Mouse (Mus musculus) embryonic facial prominence, embryonic 11.5 days (tissue): Measurements from ENCODE around the gene Smg7. TPM values are rescaled to one million over a fixed set of nuclear protein-coding genes. Genes with fewer than 3 reads are reported as not detected.

Experiments
- ATAC-seq: fragments of 200-750 bp; cut with Nextera tagmentation; replicated peaks from 2 replicates; pipeline ENCODE4 v1.8.0; 2017; ENCODE audit warnings: low read depth; ENCODE audit not compliant: insufficient number of reproducible peaks, low FRiP score, low TSS enrichment
- DNase-seq: peaks from one replicate; pipeline ENCODE4 v3.0.0-alpha.2; 2015; ENCODE audit warnings: low spot score
- H3K27ac ChIP-seq: fragments of 300-500 bp; sonication (generic); replicated peaks from 2 replicates; pipeline ENCODE4 v1.5.1; 2014; ENCODE audit warnings: mild to moderate bottlenecking, low read depth, low read length, control low read depth
- H3K27me3 ChIP-seq: fragments of 300-500 bp; sonication (generic); 2 replicates; pipeline ENCODE4 v1.6.1; 2014; ENCODE audit warnings: mild to moderate bottlenecking, low read length, moderate library complexity, mixed read lengths; ENCODE audit not compliant: control insufficient read depth, insufficient read depth
- H3K36me3 ChIP-seq: fragments of 300-500 bp; sonication (generic); replicated peaks from 2 replicates; pipeline ENCODE4 v1.6.1; 2014; ENCODE audit warnings: low read depth, mild to moderate bottlenecking, low read length, moderate library complexity, mixed read lengths; ENCODE audit not compliant: control insufficient read depth, insufficient read depth
- H3K4me1 ChIP-seq: fragments of 300-500 bp; sonication (generic); 2 replicates; pipeline ENCODE4 v1.6.1; 2014; ENCODE audit warnings: low read length, mixed read lengths; ENCODE audit not compliant: control insufficient read depth, insufficient read depth
- H3K4me2 ChIP-seq: fragments of 300-500 bp; sonication (generic); 2 replicates; pipeline ENCODE4 v1.6.1; 2014; ENCODE audit warnings: low read depth, mild to moderate bottlenecking, control low read depth, low read length, moderate library complexity
- H3K4me3 ChIP-seq: fragments of 300-500 bp; sonication (generic); 2 replicates; pipeline ENCODE4 v1.5.1; 2014; ENCODE audit warnings: low read depth, low read length, control low read depth
- H3K9ac ChIP-seq: fragments of 300-500 bp; sonication (generic); replicated peaks from 2 replicates; pipeline ENCODE4 v1.6.1; 2014; ENCODE audit warnings: mild to moderate bottlenecking, control low read depth, low read length
- H3K9me3 ChIP-seq: fragments of 300-500 bp; sonication (generic); replicated peaks from 2 replicates; pipeline ENCODE4 v1.6.1; 2016; ENCODE audit warnings: mild to moderate bottlenecking, low read length, inconsistent platforms, mixed read lengths; ENCODE audit not compliant: control insufficient read depth
- WGBS: fragments of 180-500 bp; shearing (Covaris S2); extraction: QIAGEN DNeasy Blood & Tissue Kit; methylation state at CpG from one replicate; pipeline ENCODE4 v1.1.7; 2014; 5-methylcytosine and 5-hydroxymethylcytosine counted together
- polyA plus RNA-seq: library from polyadenylated mRNA; unstranded; fragments of >200 nt; fragmentation: Nextera tagmentation; extraction: Ambion mirVana; gene quantifications from 2 replicates; pipeline ENCODE4 v1.2.1, GENCODE M21; 2014

Gene Smg7
- 42.8 and 44.6 TPM in 2 replicates for polyA plus RNA-seq

DNA sequence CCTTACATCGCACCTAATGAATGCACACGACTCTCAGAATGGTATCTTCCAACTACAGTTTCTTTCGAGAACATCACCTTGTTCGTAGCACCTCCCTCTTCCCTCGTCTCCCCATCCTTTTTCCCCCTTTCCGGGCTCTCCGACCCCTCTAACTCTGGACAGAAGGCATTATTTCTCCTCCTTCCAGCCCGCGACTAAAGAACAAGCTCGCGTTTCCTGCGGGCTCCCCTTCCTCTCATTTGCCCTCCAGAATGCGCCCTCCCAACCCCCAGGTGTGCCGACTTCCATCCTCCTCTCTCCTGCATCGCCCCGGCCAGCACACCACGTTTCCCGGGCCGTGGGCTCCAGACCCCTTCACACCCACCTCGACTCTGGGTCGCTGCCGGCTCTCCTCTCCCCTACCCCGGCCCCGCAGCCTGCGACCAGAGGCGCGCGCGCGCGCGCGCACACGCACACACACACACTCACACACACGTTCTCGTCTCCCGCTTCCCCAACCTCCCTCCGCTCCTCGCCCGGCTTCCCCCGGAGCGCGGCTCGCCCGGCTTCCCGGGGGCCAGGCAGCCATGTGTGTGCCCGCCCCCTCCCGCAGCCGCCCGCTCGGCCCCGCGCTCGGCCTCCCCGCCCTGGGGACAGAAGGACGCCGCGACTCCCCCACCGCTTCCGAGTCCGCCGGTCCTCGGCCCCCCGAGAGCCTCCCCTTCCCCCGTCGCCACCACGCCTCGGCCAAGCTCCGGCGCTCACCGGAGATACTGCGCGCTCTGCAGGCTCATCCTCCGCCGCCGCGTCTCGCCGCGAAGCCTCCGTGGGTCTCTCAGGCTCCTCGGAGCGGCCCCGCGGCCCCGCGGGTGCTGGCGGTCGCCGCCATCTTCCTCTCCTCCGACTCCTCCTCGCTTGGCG is at the start of gene Smg7:
Gene Smg7, minus strand, starts transcription at position 882 of the 900 bp plus-strand sequence.
- H3K9me3 ChIP-seq: no peaks in the 10 kb centered on the region
- H3K27ac ChIP-seq: peak within 1 kb of the TSS; percentile 96
- WGBS: under 1% methylated on average over 55 of the region's 93 CpGs
- peak within 1 kb of the TSS; percentile 69 for H3K4me2 ChIP-seq
- peak within 1 kb of the TSS; percentile 92 for H3K4me3 ChIP-seq
- no peaks in the 10 kb centered on the region for H3K27me3 ChIP-seq
- H3K4me1 ChIP-seq: no peaks in the 10 kb centered on the region
- no peaks in the 10 kb centered on the region for H3K36me3 ChIP-seq
- ATAC-seq (peak; percentile 56), DNase-seq (peak; percentile 76)
- H3K9ac ChIP-seq: peak within 1 kb of the TSS; percentile 98

DNA sequence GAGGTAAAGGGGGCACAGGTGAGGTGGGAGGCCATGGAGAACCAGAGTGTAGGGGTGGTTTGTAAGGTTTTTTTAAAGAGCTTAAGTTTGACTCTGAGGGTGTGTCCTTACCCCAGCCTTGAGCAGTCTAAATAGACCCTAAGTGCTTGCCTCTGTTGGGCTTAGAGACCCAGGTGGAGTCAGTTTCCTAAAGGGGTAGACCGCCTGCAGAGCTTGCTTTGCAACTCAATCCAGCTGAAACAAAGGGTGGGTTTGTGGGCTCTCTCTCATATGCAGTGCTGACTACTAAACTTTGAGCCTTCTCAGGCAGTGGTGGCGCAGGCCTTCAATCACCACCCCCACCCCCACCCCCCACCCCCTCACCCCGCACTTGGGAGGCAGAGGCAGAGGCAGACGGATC is 40.5 kb upstream of the Smg7 start:
- no peak for DNase-seq
- WGBS: 45% methylated on average over 4 of the region's 4 CpGs
- Histone ChIP-seq H3K4me2 (no peak overlapping the region), H3K9me3 (no peaks in the 10 kb centered on the region), H3K4me1 (no peaks in the 10 kb centered on the region), H3K4me3 (no peak overlapping the region), H3K36me3 (no peaks in the 10 kb centered on the region), H3K9ac (no peak overlapping the region), H3K27me3 (no peaks in the 10 kb centered on the region), H3K27ac (no peak overlapping the region)
- no peak for ATAC-seq

DNA sequence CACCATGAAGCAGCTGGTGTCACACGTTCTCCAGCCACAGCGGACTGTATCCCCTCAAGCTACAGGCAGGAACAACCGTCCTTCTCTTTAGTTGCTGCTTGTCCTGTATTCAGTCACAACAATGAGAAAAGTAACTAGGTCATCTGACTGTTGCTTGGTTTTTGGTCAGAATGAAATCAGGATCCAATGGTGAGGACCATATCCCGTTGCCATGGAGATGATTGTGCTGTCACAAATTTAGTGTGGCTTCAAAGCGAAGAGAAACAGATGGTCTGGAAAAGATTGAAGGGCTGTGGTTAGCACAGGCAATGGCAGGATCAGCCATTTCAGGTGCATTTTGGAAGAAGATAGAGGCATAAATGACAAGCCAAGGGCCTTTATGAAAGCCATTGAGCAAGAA is 33.9 kb upstream of the Smg7 start:
- Histone ChIP-seq H3K4me2 (no peak overlapping the region), H3K4me1 (no peaks in the 10 kb centered on the region), H3K4me3 (no peak overlapping the region), H3K36me3 (no peaks in the 10 kb centered on the region), H3K9ac (no peak overlapping the region), H3K27ac (no peak overlapping the region), H3K27me3 (no peaks in the 10 kb centered on the region), H3K9me3 (no peaks in the 10 kb centered on the region)
- ATAC-seq (no peak), DNase-seq (peak; percentile 28)
- 75% methylated on average over 5 of the region's 5 CpGs for WGBS

DNA sequence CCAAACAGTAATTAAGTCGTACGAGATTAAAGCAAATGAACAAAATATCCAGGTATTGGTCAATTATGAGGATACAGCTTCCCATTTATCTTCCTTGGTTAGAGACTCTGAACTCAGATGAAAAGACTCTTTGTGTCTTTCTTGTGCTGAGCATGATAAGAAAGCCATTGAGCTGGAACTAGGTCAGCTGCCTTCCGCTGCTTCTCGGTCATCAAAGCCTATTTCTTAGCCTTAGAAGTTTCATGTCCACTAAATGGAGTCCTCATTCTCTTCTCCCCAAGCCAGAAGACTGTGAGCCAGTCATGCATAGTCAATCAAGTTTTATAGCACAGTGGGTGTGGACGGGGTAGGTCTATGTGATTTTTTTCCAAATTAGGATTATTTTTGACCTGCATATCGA is 33.0 kb upstream of the Smg7 start:
- WGBS: 54% methylated on average over 6 of the region's 6 CpGs
- no peaks in the 10 kb centered on the region for H3K9me3 ChIP-seq
- no peak overlapping the region for H3K4me3 ChIP-seq
- no peak overlapping the region for H3K9ac ChIP-seq
- H3K27ac ChIP-seq: no peak overlapping the region
- no peaks in the 10 kb centered on the region for H3K4me1 ChIP-seq
- no peak for DNase-seq
- ATAC-seq: no peak
- H3K36me3 ChIP-seq: no peaks in the 10 kb centered on the region
- H3K27me3 ChIP-seq: no peaks in the 10 kb centered on the region
- H3K4me2 ChIP-seq: no peak overlapping the region

DNA sequence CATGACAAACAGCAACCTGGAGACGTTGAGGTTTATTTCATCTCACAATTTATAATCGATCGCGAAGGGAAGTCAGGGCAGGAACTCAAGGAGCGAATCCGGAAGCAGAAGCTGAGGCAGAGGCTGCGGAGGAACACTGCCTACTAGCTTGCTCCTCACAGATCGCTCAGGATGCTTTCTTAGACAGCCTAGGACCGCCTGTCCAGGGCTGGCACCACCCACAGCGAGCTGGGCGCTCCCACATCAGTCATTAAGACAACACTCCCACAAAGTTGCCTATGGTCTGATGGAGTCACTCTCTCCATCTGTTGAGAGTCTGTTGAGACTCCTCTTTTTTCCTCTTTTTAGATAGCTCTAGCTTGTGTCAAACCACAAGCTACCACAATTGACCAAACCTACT is 31.5 kb upstream of the Smg7 start:
- Histone ChIP-seq H3K4me1 (no peaks in the 10 kb centered on the region), H3K9me3 (no peaks in the 10 kb centered on the region), H3K27ac (no peak overlapping the region), H3K9ac (no peak overlapping the region), H3K36me3 (no peaks in the 10 kb centered on the region), H3K4me3 (no peak overlapping the region), H3K27me3 (no peaks in the 10 kb centered on the region), H3K4me2 (no peak overlapping the region)
- ATAC-seq (no peak), DNase-seq (no peak)
- 52% methylated on average over 11 of the region's 11 CpGs for WGBS

DNA sequence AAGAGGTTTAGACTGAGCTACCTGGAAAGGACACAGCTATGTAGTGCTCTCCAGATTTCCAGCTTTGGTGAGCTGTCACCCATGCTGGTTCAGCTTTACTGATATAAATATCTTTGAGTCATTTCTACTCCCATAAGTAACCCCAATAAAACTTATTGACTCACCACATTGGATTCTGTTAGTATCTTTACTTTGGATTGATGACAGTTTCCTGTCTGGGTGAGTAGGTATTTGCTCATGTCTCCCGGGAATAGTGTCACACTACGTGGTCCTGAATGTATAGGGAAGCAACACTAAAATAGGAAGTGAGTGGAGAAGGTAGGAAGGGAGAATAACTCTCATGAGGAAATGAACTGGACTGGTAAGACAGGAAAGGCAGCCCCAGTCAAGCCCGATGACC is 19.3 kb upstream of the Smg7 start:
- DNase-seq: no peak
- Histone ChIP-seq H3K27ac (no peak overlapping the region), H3K4me3 (no peak overlapping the region), H3K4me1 (no peaks in the 10 kb centered on the region), H3K27me3 (no peaks in the 10 kb centered on the region), H3K4me2 (no peak overlapping the region), H3K36me3 (no peaks in the 10 kb centered on the region), H3K9ac (no peak overlapping the region), H3K9me3 (no peaks in the 10 kb centered on the region)
- 81% methylated on average over 3 of the region's 3 CpGs for WGBS
- no peak for ATAC-seq

DNA sequence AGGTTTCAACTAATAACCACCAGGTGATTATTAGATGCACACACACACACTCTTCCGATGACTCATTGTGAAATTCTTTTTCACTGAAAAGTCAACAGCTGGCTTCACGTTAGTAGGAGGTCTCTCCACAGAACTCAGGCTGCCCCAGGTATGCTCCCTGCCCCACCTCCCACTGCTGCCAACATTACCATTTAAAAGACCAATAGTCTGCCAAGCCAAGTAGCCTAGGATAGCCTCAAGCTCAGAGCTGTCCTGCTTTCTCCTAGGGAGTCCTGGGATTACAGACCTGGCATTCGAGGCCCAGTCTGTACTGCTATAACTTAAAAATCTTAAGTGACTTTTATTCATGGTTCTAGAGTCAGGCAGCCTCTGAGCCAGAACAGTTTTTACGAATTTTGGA is 15.2 kb upstream of the Smg7 start:
- no peak overlapping the region for H3K27ac ChIP-seq
- DNase-seq: no peak
- WGBS: 70% methylated on average over 4 of the region's 4 CpGs
- H3K9ac ChIP-seq: no peak overlapping the region
- no peak for ATAC-seq
- no peaks in the 10 kb centered on the region for H3K27me3 ChIP-seq
- no peaks in the 10 kb centered on the region for H3K36me3 ChIP-seq
- no peak overlapping the region for H3K4me2 ChIP-seq
- no peak overlapping the region for H3K4me3 ChIP-seq
- no peaks in the 10 kb centered on the region for H3K9me3 ChIP-seq
- no peaks in the 10 kb centered on the region for H3K4me1 ChIP-seq

DNA sequence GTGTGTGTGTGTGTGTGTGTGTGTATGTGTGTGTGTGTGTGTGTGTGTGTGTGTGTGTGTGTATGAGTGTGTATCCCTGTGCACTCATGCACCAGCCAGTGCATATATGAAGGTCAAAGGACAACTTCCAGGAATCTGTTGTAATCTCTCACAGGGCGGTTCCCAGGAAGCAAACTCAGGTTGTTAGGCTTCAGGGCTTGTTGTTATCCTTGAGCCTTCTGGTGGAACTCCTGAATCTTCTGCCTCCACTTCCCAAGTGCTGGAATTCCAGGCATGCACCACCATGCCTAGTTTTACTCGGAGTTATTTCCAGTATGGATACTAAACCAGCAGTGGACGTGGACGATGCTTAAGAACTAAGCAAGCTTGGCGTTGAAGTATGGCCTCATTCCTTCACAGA is 14.5 kb upstream of the Smg7 start:
- ATAC-seq (no peak), DNase-seq (no peak)
- Histone ChIP-seq H3K4me1 (no peaks in the 10 kb centered on the region), H3K9ac (no peak overlapping the region), H3K4me3 (no peak overlapping the region), H3K9me3 (no peaks in the 10 kb centered on the region), H3K4me2 (no peak overlapping the region), H3K27me3 (no peaks in the 10 kb centered on the region), H3K36me3 (no peaks in the 10 kb centered on the region), H3K27ac (no peak overlapping the region)
- WGBS: 82% methylated on average over 5 of the region's 5 CpGs
